Mouse (Mus musculus): ENCODE results near the gene Wfikkn1. TPM values are rescaled to one million over a fixed set of nuclear protein-coding genes. Genes with fewer than 3 reads are reported as not detected.

The Wfikkn1 gene
- polyA plus RNA-seq, 1 experiment from 2014 or later, result 0.56 TPM

- Histone ChIP-seq H3K27me3 (ENCODE audit: control insufficient read depth, insufficient read depth, low read length) (no peaks in the 10 kb centered on the region), H3K4me1 (ENCODE audit: control insufficient read depth, insufficient read depth, low read length) (peaks cover 16% of the 10 kb centered on the region), H3K36me3 (ENCODE audit: control insufficient read depth, insufficient read depth, low read length) (peaks cover 17% of the 10 kb centered on the region), H3K27ac (ENCODE audit: low read length) (peak within 1 kb of the TSS; percentile 89), H3K4me3 (replicated peaks; ENCODE audit: low read length) (peak within 1 kb of the TSS; percentile 89), H3K4me2 (ENCODE audit: low read depth, low read length) (peak within 1 kb of the TSS; percentile 79), H3K9me3 (replicated peaks; ENCODE audit: control insufficient read depth, low read length) (no peaks in the 10 kb centered on the region), H3K9ac (ENCODE audit: low read length) (peak within 1 kb of the TSS; percentile 96)
- ATAC-seq (ENCODE audit: insufficient read depth, low FRiP score), result peak; percentile 96
- WGBS, result 1% methylated on average over 21 of the region's 21 CpGs
These were observed 36.2 kb downstream of the Wfikkn1 start, which contains the start of gene Rhot2 for GRCm38 (mm10) chr17:25844396-25844901. Gene Rhot2 (minus strand): TSS chr17:25844851.

DNA sequence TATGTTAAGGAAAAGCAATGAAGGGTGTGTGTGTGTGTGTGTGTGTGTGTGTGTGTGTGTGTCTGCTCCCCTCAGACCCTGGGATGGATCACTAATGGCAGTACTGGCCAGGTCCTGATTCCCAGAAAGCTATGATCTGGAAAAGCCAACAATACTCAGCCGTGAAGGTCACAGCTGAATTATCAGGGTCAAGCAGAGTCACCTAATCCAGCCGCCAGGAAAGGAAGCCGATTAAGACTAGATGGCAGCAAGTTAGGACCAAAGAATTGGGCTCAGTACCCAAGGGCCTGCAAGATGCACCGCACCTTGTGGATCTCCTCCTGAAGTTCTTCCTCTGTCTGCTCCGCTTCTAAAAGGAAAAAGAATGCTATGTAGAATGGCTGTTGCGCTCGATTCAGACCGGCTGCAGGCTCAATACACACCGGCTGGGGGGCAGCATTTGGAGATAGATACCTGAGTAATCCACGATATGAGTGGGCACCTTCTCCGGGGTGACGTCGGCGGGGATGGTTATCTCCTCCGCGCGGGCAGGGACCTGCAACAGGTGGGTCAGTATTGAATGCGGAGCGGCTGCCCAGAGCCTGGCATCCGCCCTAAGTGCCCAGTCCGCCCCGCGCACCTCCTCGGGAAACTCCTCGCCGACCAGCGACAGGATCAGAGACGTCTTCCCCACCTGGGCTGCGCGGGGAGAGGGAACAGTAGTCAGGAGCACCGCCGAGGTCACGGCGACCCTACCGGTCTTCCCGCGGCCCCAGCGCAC lies 36.8 kb downstream of the Wfikkn1 start:
- Histone ChIP-seq H3K9ac (ENCODE audit: low read length) (peak overlapping the region; percentile 96), H3K9me3 (replicated peaks; ENCODE audit: control insufficient read depth, low read length) (no peaks in the 10 kb centered on the region), H3K27me3 (ENCODE audit: control insufficient read depth, insufficient read depth, low read length) (no peaks in the 10 kb centered on the region), H3K27ac (ENCODE audit: low read length) (peak overlapping the region; percentile 89), H3K4me1 (ENCODE audit: control insufficient read depth, insufficient read depth, low read length) (peaks cover 16% of the 10 kb centered on the region), H3K4me2 (ENCODE audit: low read depth, low read length) (peak overlapping the region; percentile 79), H3K4me3 (replicated peaks; ENCODE audit: low read length) (peak overlapping the region; percentile 89), H3K36me3 (ENCODE audit: control insufficient read depth, insufficient read depth, low read length) (peaks cover 23% of the 10 kb centered on the region)
- WGBS, result 2% methylated on average over 38 of the region's 38 CpGs
- no peak for ATAC-seq (ENCODE audit: insufficient read depth, low FRiP score)

- Histone ChIP-seq H3K27ac (ENCODE audit: low read length) (no peak overlapping the region), H3K4me3 (replicated peaks; ENCODE audit: low read length) (peak overlapping the region; percentile 89), H3K27me3 (ENCODE audit: control insufficient read depth, insufficient read depth, low read length) (no peaks in the 10 kb centered on the region), H3K9ac (ENCODE audit: low read length) (peak overlapping the region; percentile 96), H3K4me1 (ENCODE audit: control insufficient read depth, insufficient read depth, low read length) (peaks cover 16% of the 10 kb centered on the region), H3K9me3 (replicated peaks; ENCODE audit: control insufficient read depth, low read length) (no peaks in the 10 kb centered on the region), H3K4me2 (ENCODE audit: low read depth, low read length) (peak overlapping the region; percentile 79), H3K36me3 (ENCODE audit: control insufficient read depth, insufficient read depth, low read length) (peaks cover 25% of the 10 kb centered on the region)
- no peak for ATAC-seq (ENCODE audit: insufficient read depth, low FRiP score)
- 89% methylated on average over 4 of the region's 4 CpGs for WGBS
These were observed 37.5 kb downstream of the Wfikkn1 start for GRCm38 (mm10) chr17:25843122-25843521.

DNA sequence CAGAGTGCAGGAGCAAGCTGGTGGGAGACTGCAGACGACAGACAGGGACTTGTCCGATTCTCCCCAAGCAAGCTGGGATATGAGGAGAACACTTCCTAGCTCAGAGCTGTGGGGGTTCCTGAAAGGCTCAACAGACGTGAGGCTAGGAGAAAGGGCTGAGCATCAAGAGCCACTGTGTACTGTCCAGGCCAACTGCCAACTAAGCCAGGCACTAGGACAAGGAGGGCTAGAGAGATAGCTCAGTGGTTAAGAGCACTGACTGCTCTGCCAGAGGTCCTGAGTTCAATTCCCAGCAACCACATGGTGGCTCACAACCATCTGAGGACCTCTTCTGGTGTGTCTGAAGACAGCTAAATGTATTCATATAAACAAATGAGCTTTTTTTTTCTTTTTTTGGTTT lies 38.1 kb downstream of the Wfikkn1 start:
- Histone ChIP-seq H3K27me3 (ENCODE audit: control insufficient read depth, insufficient read depth, low read length) (no peaks in the 10 kb centered on the region), H3K4me3 (replicated peaks; ENCODE audit: low read length) (no peak overlapping the region), H3K27ac (ENCODE audit: low read length) (no peak overlapping the region), H3K9ac (ENCODE audit: low read length) (no peak overlapping the region), H3K4me1 (ENCODE audit: control insufficient read depth, insufficient read depth, low read length) (peaks cover 16% of the 10 kb centered on the region), H3K36me3 (ENCODE audit: control insufficient read depth, insufficient read depth, low read length) (peaks cover 25% of the 10 kb centered on the region), H3K4me2 (ENCODE audit: low read depth, low read length) (no peak overlapping the region), H3K9me3 (replicated peaks; ENCODE audit: control insufficient read depth, low read length) (no peaks in the 10 kb centered on the region)
- WGBS, result 85% methylated on average over 3 of the region's 3 CpGs
- no peak for ATAC-seq (ENCODE audit: insufficient read depth, low FRiP score)

GRCm38 (mm10) chr17:25841117-25841880 lies 39.4 kb downstream of the Wfikkn1 start, which contains the start of gene Gm20683:
Gene Gm20683 (minus strand): TSS chr17:25841763.
- no peak for ATAC-seq (ENCODE audit: insufficient read depth, low FRiP score)
- Histone ChIP-seq H3K4me2 (ENCODE audit: low read depth, low read length) (no peak within 1 kb of the TSS), H3K36me3 (ENCODE audit: control insufficient read depth, insufficient read depth, low read length) (peaks cover 25% of the 10 kb centered on the region), H3K9me3 (replicated peaks; ENCODE audit: control insufficient read depth, low read length) (no peaks in the 10 kb centered on the region), H3K27ac (ENCODE audit: low read length) (no peak within 1 kb of the TSS), H3K9ac (ENCODE audit: low read length) (no peak within 1 kb of the TSS), H3K27me3 (ENCODE audit: control insufficient read depth, insufficient read depth, low read length) (no peaks in the 10 kb centered on the region), H3K4me3 (replicated peaks; ENCODE audit: low read length) (no peak within 1 kb of the TSS), H3K4me1 (ENCODE audit: control insufficient read depth, insufficient read depth, low read length) (peaks cover 25% of the 10 kb centered on the region)
- WGBS, result 92% methylated on average over 22 of the region's 22 CpGs

DNA sequence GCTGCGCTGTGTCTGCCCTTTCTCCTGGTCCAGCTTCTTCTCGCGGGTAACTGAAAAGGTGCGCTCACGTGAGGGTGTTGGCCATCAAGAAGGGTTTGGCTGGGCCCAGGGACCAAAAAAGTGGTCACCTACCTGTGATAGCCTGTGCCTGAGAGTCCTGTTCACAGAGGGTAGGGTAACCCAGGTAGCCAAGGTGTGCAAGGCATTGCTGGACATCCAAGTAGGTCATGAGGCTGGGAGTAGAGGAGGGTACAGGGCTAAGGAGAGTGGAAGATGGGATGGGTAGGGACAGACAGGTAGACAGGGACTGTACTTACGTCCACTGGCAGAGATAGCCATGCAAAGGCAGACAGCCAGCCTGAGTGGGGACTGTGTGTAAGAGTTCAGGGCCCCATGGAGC lies 40.1 kb downstream of the Wfikkn1 start:
- no peak overlapping the region for H3K4me2 ChIP-seq (ENCODE audit: low read depth, low read length)
- no peak overlapping the region for H3K9ac ChIP-seq (ENCODE audit: low read length)
- 95% methylated on average over 6 of the region's 6 CpGs for WGBS
- H3K27ac ChIP-seq (ENCODE audit: low read length), result no peak overlapping the region
- no peaks in the 10 kb centered on the region for H3K9me3 ChIP-seq (replicated peaks; ENCODE audit: control insufficient read depth, low read length)
- H3K4me3 ChIP-seq (replicated peaks; ENCODE audit: low read length), result no peak overlapping the region
- peaks cover 25% of the 10 kb centered on the region for H3K36me3 ChIP-seq (ENCODE audit: control insufficient read depth, insufficient read depth, low read length)
- ATAC-seq (ENCODE audit: insufficient read depth, low FRiP score), result no peak
- H3K27me3 ChIP-seq (ENCODE audit: control insufficient read depth, insufficient read depth, low read length), result no peaks in the 10 kb centered on the region
- peaks cover 32% of the 10 kb centered on the region for H3K4me1 ChIP-seq (ENCODE audit: control insufficient read depth, insufficient read depth, low read length)

DNA sequence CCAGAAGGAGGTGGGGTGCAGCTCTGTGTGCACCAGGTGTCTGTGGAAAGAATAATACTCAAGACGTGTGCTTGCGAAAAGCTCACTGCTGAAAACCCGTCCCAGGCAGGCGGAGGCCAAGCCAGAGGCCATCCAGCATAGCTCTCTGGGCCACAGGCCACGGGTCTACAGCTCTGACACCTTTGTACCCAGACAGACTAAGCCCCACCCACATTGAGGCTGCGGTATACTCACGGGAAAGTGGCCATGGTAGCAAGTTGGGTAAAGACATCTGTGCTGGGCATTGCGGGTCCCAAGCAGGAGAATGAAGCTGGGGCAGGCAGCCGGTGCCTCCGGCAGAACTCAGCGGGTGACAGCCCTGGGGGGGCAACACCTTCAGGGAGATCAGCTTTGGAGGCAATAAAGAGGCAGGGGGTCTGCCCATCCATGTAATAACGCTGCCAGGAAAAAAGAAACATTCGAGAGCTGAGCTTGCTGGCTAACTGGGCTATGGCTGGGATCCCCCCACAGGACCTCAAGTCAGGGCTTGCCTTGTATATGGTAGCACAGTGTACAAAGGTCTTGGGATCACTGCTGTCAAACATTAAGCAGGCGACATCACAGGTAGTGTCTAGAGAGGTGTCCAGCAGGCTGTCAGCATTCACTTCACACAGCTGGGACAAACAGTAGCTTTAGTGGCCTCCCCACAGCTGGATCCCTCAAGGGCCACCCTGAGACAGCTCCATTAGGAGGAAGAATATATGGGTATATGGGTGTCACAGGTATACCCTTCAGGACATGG lies 41.0 kb downstream of the Wfikkn1 start:
- peaks cover 34% of the 10 kb centered on the region for H3K36me3 ChIP-seq (ENCODE audit: control insufficient read depth, insufficient read depth, low read length)
- no peak overlapping the region for H3K9ac ChIP-seq (ENCODE audit: low read length)
- H3K27me3 ChIP-seq (ENCODE audit: control insufficient read depth, insufficient read depth, low read length), result no peaks in the 10 kb centered on the region
- H3K27ac ChIP-seq (ENCODE audit: low read length), result no peak overlapping the region
- 82% methylated on average over 14 of the region's 14 CpGs for WGBS
- no peaks in the 10 kb centered on the region for H3K9me3 ChIP-seq (replicated peaks; ENCODE audit: control insufficient read depth, low read length)
- no peak overlapping the region for H3K4me2 ChIP-seq (ENCODE audit: low read depth, low read length)
- no peak for ATAC-seq (ENCODE audit: insufficient read depth, low FRiP score)
- no peak overlapping the region for H3K4me3 ChIP-seq (replicated peaks; ENCODE audit: low read length)
- peaks cover 36% of the 10 kb centered on the region for H3K4me1 ChIP-seq (ENCODE audit: control insufficient read depth, insufficient read depth, low read length)

DNA sequence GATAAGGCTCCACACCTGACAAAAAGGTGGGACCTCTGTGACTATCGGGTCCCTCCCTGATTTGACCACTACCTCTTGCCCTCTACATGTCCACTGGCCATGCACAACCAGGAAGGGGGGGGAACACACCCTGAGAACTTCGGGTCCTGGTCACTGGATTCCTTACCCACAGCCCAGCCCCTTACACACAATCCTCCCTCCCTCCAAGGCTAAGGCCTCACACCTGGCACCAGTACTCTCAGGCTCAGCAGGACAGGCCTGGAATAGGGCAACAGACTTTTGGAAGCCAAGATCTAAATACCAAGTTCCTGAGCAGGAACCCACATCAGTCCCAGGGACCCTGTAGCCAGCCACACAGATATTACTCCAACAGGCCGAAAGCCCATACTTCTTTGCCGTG lies 41.8 kb downstream of the Wfikkn1 start:
- H3K4me3 ChIP-seq (replicated peaks; ENCODE audit: low read length), result no peak overlapping the region
- H3K4me2 ChIP-seq (ENCODE audit: low read depth, low read length), result no peak overlapping the region
- no peak overlapping the region for H3K9ac ChIP-seq (ENCODE audit: low read length)
- WGBS, result 83% methylated on average over 4 of the region's 4 CpGs
- peaks cover 34% of the 10 kb centered on the region for H3K36me3 ChIP-seq (ENCODE audit: control insufficient read depth, insufficient read depth, low read length)
- H3K27me3 ChIP-seq (ENCODE audit: control insufficient read depth, insufficient read depth, low read length), result no peaks in the 10 kb centered on the region
- H3K27ac ChIP-seq (ENCODE audit: low read length), result no peak overlapping the region
- ATAC-seq (ENCODE audit: insufficient read depth, low FRiP score), result no peak
- no peaks in the 10 kb centered on the region for H3K9me3 ChIP-seq (replicated peaks; ENCODE audit: control insufficient read depth, low read length)
- peaks cover 41% of the 10 kb centered on the region for H3K4me1 ChIP-seq (ENCODE audit: control insufficient read depth, insufficient read depth, low read length)

Measured in stomach, embryonic 16.5 days (tissue).